Mouse (Mus musculus) MEL-GATA-1-ER (cell line): ENCODE results near the gene Lysmd2.
"Not testable (repeated sequence)": the region's sequence is repeated elsewhere in the genome, so short reads cannot be mapped to it uniquely, and the experiment has no call there.

Experiments used
- DNase-seq: peaks from one replicate; pipeline ENCODE4 v3.0.0-alpha.2; 2012; ENCODE audit warnings: low read depth; ENCODE audit errors: extremely low read depth

Lysmd2 gene

GRCm38 (mm10) chr9:75626308-75626604, 715 bp downstream of the Lysmd2 start:
- DNase-seq = no peak

GRCm38 (mm10) chr9:75630823-75631454, 5.4 kb downstream of the Lysmd2 start:
- no peak for DNase-seq

GRCm38 (mm10) chr9:75632111-75632510, 6.6 kb downstream of the Lysmd2 start:
- no peak for DNase-seq

GRCm38 (mm10) chr9:75632902-75633301, 7.4 kb downstream of the Lysmd2 start:
- DNase-seq = no peak

- no peak for DNase-seq
Observed at GRCm38 (mm10) chr9:75633603-75634002, 8.1 kb downstream of the Lysmd2 start.

- no peak for DNase-seq
Observed at GRCm38 (mm10) chr9:75634226-75634625, 8.7 kb downstream of the Lysmd2 start.

GRCm38 (mm10) chr9:75645405-75645804, 19.9 kb downstream of the Lysmd2 start:
- DNase-seq = no peak

- DNase-seq = no peak
Observed at GRCm38 (mm10) chr9:75653981-75654911, 28.7 kb downstream of the Lysmd2 start.

GRCm38 (mm10) chr9:75656456-75656855, 30.9 kb downstream of the Lysmd2 start:
- DNase-seq = not testable (repeated sequence)

- no peak for DNase-seq
Observed at GRCm38 (mm10) chr9:75660917-75661316, 35.4 kb downstream of the Lysmd2 start.

GRCm38 (mm10) chr9:75665364-75665763, 39.8 kb downstream of the Lysmd2 start:
- DNase-seq = no peak

- no peak for DNase-seq
Observed at GRCm38 (mm10) chr9:75666612-75667011, 41.1 kb downstream of the Lysmd2 start.

GRCm38 (mm10) chr9:75672769-75673168, 47.2 kb downstream of the Lysmd2 start:
- DNase-seq = no peak

- no peak for DNase-seq
Observed at GRCm38 (mm10) chr9:75676226-75676625, 50.7 kb downstream of the Lysmd2 start.

GRCm38 (mm10) chr9:75678341-75678740, 52.8 kb downstream of the Lysmd2 start:
- no peak for DNase-seq

GRCm38 (mm10) chr9:75679629-75680028, 54.1 kb downstream of the Lysmd2 start:
- DNase-seq = no peak

GRCm38 (mm10) chr9:75680606-75681005, 55.1 kb downstream of the Lysmd2 start:
- DNase-seq = no peak

- no peak for DNase-seq
Observed at GRCm38 (mm10) chr9:75683426-75684191, 58.1 kb downstream of the Lysmd2 start, which contains the start of gene Scg3. Gene Scg3, minus strand, starts transcription at chr9:75684056.

GRCm38 (mm10) chr9:75684292-75684691, 58.8 kb downstream of the Lysmd2 start:
- DNase-seq = no peak

GRCm38 (mm10) chr9:75684772-75685171, 59.2 kb downstream of the Lysmd2 start:
- DNase-seq = no peak
